20 mouse cellular contexts compared by ENCODE assay signal in the genomic region with DNA sequence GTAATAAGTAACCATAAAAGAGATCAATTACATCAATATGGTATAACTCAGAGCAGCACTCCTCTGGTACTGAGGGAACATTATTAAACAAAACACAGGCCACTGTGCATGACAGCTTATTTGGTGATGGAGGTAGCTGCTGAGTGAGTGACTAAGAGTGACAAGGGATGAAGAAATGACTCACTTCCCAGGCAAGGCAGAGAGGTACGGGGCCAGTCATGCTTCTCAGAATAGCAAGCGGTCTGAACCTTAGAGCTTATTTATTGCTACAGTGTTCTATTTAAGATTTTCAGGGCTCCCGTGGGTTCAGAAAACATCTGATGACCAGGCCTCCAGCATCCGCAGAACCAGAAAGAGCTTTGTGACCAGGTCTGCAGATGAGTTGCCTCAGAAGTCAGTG. TPM values are rescaled to one million over a fixed set of nuclear protein-coding genes. Genes with fewer than 3 reads are reported as not detected.
A peak's percentile ranks its signal among the peaks of the same experiment; 100 is the strongest.
DNase-seq lines count a peak whose midpoint lies in the region; ATAC-seq and TF ChIP-seq lines count a peak whose summit lies in the region.
"Had no signal": no experiment of that assay in that cellular context is flagged by ENCODE, and none has a peak within 500 bp of the region (broad histone marks: within the 10 kb centered on the region; RNA-seq: fewer than 3 reads in every experiment).

No protein-coding gene starts in this region.

- H3K36me3 ChIP-seq in kidney, postnatal 0 days (ENCODE audit: insufficient read depth, low read length): no peaks in the 10 kb centered on the region
- no peaks in the 10 kb centered on the region for H3K36me3 ChIP-seq in kidney, adult 2 months (ENCODE audit: control insufficient read depth, insufficient read depth, low read length)
- H3K36me3 ChIP-seq: embryonic facial prominence, embryonic 10.5 days; forebrain, embryonic 10.5 days; forebrain, embryonic 15.5 days; heart, embryonic 13.5 days; hindbrain, embryonic 15.5 days had no signal

- no peak overlapping the region for H3K9ac ChIP-seq in kidney, postnatal 0 days (ENCODE audit: low read depth, low read length)
- H3K9ac ChIP-seq: forebrain, embryonic 15.5 days; heart, embryonic 13.5 days; hindbrain, embryonic 15.5 days had no signal

- no peak overlapping the region for H3K4me3 ChIP-seq in kidney, postnatal 0 days (replicated peaks; ENCODE audit: low read depth, low read length)
- H3K4me3 ChIP-seq in kidney, adult 2 months (ENCODE audit: insufficient read depth, low read depth, low read length): no peak overlapping the region
- H3K4me3 ChIP-seq: embryonic facial prominence, embryonic 10.5 days; erythroblast, embryonic 14.5 days; forebrain, embryonic 10.5 days; forebrain, embryonic 15.5 days; heart, adult 2 months; heart, embryonic 13.5 days; hindbrain, embryonic 15.5 days had no signal

- peak overlapping the region; percentile 50; the same call in 1 of the 2 replicates for H3K27ac ChIP-seq in kidney, postnatal 0 days
- H3K27ac ChIP-seq in kidney, adult 2 months (ENCODE audit: insufficient read depth, low read depth, low read length): no peak overlapping the region
- H3K27ac ChIP-seq: embryonic facial prominence, embryonic 10.5 days; forebrain, embryonic 10.5 days; forebrain, embryonic 15.5 days; heart, adult 2 months; heart, embryonic 13.5 days; hindbrain, embryonic 15.5 days had no signal

- no peak for DNase-seq in kidney, postnatal 0 days (ENCODE audit: low spot score)
- DNase-seq in kidney, adult 2 months: no peak
- DNase-seq in 416B (ENCODE audit: low read depth): peak; percentile 76
- DNase-seq in NIH3T3 (ENCODE audit: low read depth): peak; percentile 33
- DNase-seq in layer of hippocampus, postnatal 14 days (ENCODE audit: low spot score in 2 of 2): no peak
- DNase-seq in layer of hippocampus, adult 9-10 months (ENCODE audit: low spot score): no peak
- DNase-seq: adrenal gland, postnatal 25 days; cerebellum, adult 2 months; cerebellum, postnatal 10 days; gastrocnemius, postnatal 10 days; heart, adult 2 months; heart, postnatal 36 days had no signal

- H3K4me2 ChIP-seq in kidney, postnatal 0 days (ENCODE audit: low read length): no peak overlapping the region
- H3K4me2 ChIP-seq: forebrain, embryonic 15.5 days; heart, embryonic 13.5 days; hindbrain, embryonic 15.5 days had no signal

- TF ChIP-seq CTCF in kidney, postnatal 0 days (IDR thresholded peaks at IDR 0.05; ENCODE audit: low read depth): no peak
- TF ChIP-seq CTCF in kidney, adult 2 months (conservative IDR thresholded peaks at IDR 0.05; ENCODE audit: insufficient read depth, insufficient read length, low read depth, low read length): no peak

- ATAC-seq in kidney, postnatal 0 days (replicated peaks; ENCODE audit: low FRiP score, low read depth): no peak
- ATAC-seq: activated CD4-positive, CD25-positive, alpha-beta regulatory T cell, adult 4 months; forebrain, embryonic 15.5 days; intestine, embryonic 16.5 days had no signal

- H3K4me1 ChIP-seq in kidney, postnatal 0 days (replicated peaks; ENCODE audit: insufficient read depth, low read length): peaks cover 2% of the 10 kb centered on the region; the same call in 1 of the 2 replicates
- peaks cover 4% of the 10 kb centered on the region; the same call in 1 of the 2 replicates for H3K4me1 ChIP-seq in kidney, adult 2 months (ENCODE audit: control insufficient read depth, insufficient read depth, low read length)
- H3K4me1 ChIP-seq: embryonic facial prominence, embryonic 10.5 days; forebrain, embryonic 15.5 days; hindbrain, embryonic 15.5 days had no signal

- H3K27me3 ChIP-seq in kidney, postnatal 0 days (ENCODE audit: insufficient read depth, low read length): no peaks in the 10 kb centered on the region
- no peaks in the 10 kb centered on the region for H3K27me3 ChIP-seq in kidney, adult 2 months (replicated peaks; ENCODE audit: control insufficient read depth, insufficient read depth, low read length)
- H3K27me3 ChIP-seq: forebrain, embryonic 15.5 days; heart, embryonic 13.5 days; hindbrain, embryonic 15.5 days had no signal

- WGBS in kidney, postnatal 0 days: 65% methylated on average over 4 of the region's 4 CpGs
- WGBS in kidney, adult 2 months: 74% methylated on average over 4 of the region's 4 CpGs

- no peaks in the 10 kb centered on the region for H3K9me3 ChIP-seq in kidney, postnatal 0 days (replicated peaks; ENCODE audit: low read length)
- H3K9me3 ChIP-seq: embryonic facial prominence, embryonic 10.5 days; forebrain, embryonic 10.5 days; forebrain, embryonic 15.5 days; heart, embryonic 13.5 days; hindbrain, embryonic 15.5 days had no signal

- TF ChIP-seq POLR2A in kidney, adult 2 months (IDR thresholded peaks at IDR 0.05; ENCODE audit: low read depth, low read length): no peak

RNA-seq across cellular contexts. Expression of a gene that starts 34.3 kb away (rescaled TPM):
- 38.9 and 40.2 TPM in 2 replicates for polyA plus RNA-seq in kidney, postnatal 0 days (2015; fragmentation: Nextera tagmentation; extraction: Ambion mirVana)
- polyA plus RNA-seq in kidney, adult 2 months (2012; rRNA removed): 20.4 and 25.7 TPM in 2 replicates
- 10 to 100 TPM; 30.2 to 31.9 TPM for total RNA-seq in layer of hippocampus, postnatal 14 days (2021)

RNA-seq across cellular contexts. Expression of a gene that starts 51.0 kb away (rescaled TPM):
- polyA plus RNA-seq in kidney, postnatal 0 days (2015; fragmentation: Nextera tagmentation; extraction: Ambion mirVana): 7.4 and 7.9 TPM in 2 replicates
- polyA plus RNA-seq in kidney, adult 2 months (2012; rRNA removed): 7.2 and 8.9 TPM in 2 replicates
- 10 to 100 TPM; 51.3 to 56.5 TPM for total RNA-seq in layer of hippocampus, postnatal 14 days (2021)
- polyA plus RNA-seq: erythroblast, embryonic 14.5 days had no signal

Comparison
In these comparisons a context has a peak if more than half of its experiments do, and no peak if none do; other contexts are left out.
1. DNase-seq: peak in 416B (single experiment) and NIH3T3 (single experiment); none in kidney, postnatal 0 days (single experiment), kidney, adult 2 months (single experiment), layer of hippocampus, postnatal 14 days (0 of 2) and layer of hippocampus, adult 9-10 months (single experiment).